Mouse (Mus musculus): ENCODE data around the gene Slco1b2. TPM values are rescaled to one million over a fixed set of nuclear protein-coding genes. Genes with fewer than 3 reads are reported as not detected.
"Not testable (repeated sequence)": the region's sequence is repeated elsewhere in the genome, so short reads cannot be mapped to it uniquely, and the experiment has no call there.

Gene Slco1b2
- polyA plus RNA-seq (2012; ENCODE audit: insufficient read depth, insufficient read length, missing spikeins), result not detected in 2 replicates

DNA sequence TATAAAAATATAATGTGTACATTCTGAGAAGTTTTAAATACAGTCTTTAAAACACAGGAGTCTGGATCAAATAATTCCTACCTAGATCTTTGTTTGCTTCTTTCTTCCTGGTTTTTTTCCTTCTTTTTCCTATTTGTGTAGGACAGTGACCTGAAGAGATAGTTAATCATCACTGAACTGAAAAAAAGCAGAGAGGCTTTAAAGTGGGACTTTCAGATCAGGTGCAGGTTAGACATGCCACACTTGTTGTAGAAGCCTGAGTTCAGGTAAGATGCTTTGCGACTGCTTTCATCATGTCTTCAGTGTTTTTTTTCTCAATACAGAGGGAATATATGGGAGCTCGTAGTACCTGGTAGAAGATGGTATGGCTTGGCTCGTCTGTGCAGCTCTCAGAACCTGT, at the start of gene Slco1b2:
Gene Slco1b2 (plus strand): TSS at position 228 of the 400 bp plus-strand sequence.
- TF ChIP-seq POLR2A (IDR thresholded peaks at IDR 0.05; ENCODE audit: borderline replicate concordance, low read depth, low read length) (no peak), CTCF (IDR thresholded peaks at IDR 0.05; ENCODE audit: low read depth, low read length) (no peak)
- H3K27ac ChIP-seq (ENCODE audit: insufficient read depth, low read depth, low read length), result no peak within 1 kb of the TSS
- H3K4me3 ChIP-seq (ENCODE audit: insufficient read depth, low read length), result no peak within 1 kb of the TSS
- no peaks in the 10 kb centered on the region for H3K4me1 ChIP-seq (ENCODE audit: control insufficient read depth, insufficient read depth, low read length)

DNA sequence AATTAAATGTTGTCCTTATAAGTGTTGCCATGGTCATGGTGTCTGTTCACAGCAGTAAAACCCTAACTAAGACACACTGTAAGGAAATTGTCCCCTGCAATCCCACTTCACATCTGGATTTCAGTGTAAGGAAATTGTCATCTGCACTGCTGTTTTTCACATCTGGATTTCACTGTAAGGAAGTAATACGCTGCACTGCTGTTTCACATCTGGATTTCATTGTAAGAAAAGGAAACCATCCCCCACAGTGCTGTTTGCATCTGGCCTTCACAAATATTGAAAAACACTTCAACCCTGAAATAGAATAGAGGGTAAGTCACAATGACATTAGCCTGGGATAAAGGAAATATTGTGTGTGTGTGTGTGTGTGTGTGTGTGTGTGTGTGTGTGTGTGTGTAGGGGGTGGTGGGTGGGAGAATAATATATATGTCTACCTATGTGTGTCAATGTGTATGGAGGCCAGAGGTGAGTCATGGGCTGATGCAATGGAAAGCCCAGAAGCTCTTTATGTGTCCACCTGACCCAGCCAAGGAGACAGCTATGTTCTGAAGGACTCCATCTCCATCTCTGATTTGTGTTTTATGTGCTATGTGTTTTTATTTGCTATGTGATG, 44.4 kb upstream of the Slco1b2 start:
- Histone ChIP-seq H3K27ac (ENCODE audit: insufficient read depth, low read depth, low read length) (no peak overlapping the region), H3K4me1 (ENCODE audit: control insufficient read depth, insufficient read depth, low read length) (no peaks in the 10 kb centered on the region), H3K4me3 (ENCODE audit: insufficient read depth, low read length) (no peak overlapping the region)
- TF ChIP-seq CTCF (IDR thresholded peaks at IDR 0.05; ENCODE audit: low read depth, low read length), result no peak
- no peak for TF ChIP-seq POLR2A (IDR thresholded peaks at IDR 0.05; ENCODE audit: borderline replicate concordance, low read depth, low read length)

DNA sequence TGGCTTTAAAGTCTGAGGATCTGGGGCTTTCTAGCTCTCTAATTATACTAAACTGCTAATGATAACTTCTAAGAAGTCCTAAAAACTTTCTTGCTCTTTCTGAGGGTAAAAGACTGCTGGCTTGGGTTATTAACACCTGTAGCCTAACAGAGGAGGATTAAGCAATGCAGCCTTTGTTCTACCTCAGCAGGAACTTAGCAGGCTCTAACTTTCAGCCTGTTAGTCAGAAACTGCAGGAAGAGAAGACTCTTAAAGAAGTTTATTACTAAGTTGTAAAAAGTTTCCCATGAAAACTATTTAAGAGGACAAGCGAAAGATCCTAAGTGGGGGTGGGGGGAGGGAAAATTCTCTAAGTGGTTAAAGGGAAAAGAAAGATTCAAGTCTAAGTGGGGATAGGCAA, 39.3 kb upstream of the Slco1b2 start:
- no peak overlapping the region for H3K4me3 ChIP-seq (ENCODE audit: insufficient read depth, low read length)
- no peaks in the 10 kb centered on the region for H3K4me1 ChIP-seq (ENCODE audit: control insufficient read depth, insufficient read depth, low read length)
- no peak overlapping the region for H3K27ac ChIP-seq (ENCODE audit: insufficient read depth, low read depth, low read length)
- no peak for TF ChIP-seq POLR2A (IDR thresholded peaks at IDR 0.05; ENCODE audit: borderline replicate concordance, low read depth, low read length)
- TF ChIP-seq CTCF (IDR thresholded peaks at IDR 0.05; ENCODE audit: low read depth, low read length), result no peak

DNA sequence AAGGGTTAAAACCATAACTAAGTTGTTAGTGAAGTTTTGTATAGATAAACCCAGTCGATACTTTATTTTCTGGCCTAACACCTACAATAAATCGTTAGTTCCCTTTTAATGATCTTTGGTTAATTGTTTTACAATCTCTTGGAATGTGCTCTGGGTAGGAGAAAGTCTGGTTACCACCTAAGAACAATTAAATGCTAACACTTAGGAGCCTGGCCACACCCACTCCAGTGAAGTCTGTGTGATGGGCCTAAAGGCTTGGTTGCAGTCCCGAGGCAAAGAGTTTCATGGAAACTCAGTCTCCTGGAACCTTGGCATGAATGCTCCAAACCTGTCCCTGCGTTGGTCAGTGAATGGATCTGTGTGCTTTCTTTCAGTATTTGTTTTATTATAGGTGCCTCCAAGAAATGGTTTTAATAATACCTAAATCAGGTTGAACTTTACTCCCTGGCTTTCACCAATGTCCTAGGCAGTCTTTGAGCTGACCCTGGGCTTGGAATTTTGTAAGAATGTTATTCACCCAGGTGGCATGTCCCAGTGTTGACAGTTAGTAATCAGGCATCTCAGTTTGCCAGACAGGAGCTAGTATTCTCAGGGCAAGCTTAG, 38.6 kb upstream of the Slco1b2 start:
- not testable (repeated sequence) for H3K27ac ChIP-seq (ENCODE audit: insufficient read depth, low read depth, low read length); H3K4me1 ChIP-seq (ENCODE audit: control insufficient read depth, insufficient read depth, low read length); H3K4me3 ChIP-seq (ENCODE audit: insufficient read depth, low read length)

DNA sequence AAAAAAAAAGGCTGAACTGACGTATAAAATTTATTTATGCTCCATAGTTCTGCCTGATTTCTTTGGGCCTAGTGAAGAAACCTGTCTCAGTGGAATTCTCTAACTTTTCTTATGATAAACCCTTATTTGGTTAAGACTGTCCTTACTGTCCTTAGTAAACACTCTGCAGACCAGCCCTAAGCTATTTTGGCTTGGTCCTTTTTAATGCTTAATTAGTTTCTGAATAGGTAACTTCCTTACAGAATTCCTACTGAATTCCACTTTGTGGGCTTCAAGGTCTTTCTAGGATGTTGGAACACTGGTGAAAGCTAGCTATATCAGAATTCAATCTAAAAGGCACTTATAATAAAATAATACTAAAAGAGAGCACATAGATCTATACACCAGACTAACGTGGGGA, 33.2 kb upstream of the Slco1b2 start:
- H3K4me3 ChIP-seq (ENCODE audit: insufficient read depth, low read length), result no peak overlapping the region
- H3K4me1 ChIP-seq (ENCODE audit: control insufficient read depth, insufficient read depth, low read length), result no peaks in the 10 kb centered on the region
- H3K27ac ChIP-seq (ENCODE audit: insufficient read depth, low read depth, low read length), result no peak overlapping the region
- TF ChIP-seq POLR2A (IDR thresholded peaks at IDR 0.05; ENCODE audit: borderline replicate concordance, low read depth, low read length), result no peak
- no peak for TF ChIP-seq CTCF (IDR thresholded peaks at IDR 0.05; ENCODE audit: low read depth, low read length)

DNA sequence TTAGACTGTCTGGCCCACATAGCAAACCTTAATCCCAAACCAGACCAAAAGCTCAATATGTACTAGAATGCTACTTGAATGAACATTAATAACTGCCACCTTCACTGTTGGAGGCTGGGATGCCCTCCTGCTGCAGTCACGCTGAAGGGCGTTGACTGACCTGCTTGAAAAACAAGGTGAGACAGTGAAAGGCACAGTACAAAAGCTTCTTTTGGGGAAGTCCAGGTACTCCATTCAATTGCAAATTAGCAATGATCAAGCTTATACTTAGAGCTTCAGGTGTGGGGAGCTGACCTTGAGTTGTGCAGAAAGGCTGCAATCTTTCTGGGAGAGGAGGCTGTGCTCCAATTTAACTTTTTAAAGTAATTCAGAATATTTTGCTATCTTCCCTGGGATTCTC, 32.3 kb upstream of the Slco1b2 start:
- TF ChIP-seq POLR2A (IDR thresholded peaks at IDR 0.05; ENCODE audit: borderline replicate concordance, low read depth, low read length) (no peak), CTCF (IDR thresholded peaks at IDR 0.05; ENCODE audit: low read depth, low read length) (no peak)
- Histone ChIP-seq H3K27ac (ENCODE audit: insufficient read depth, low read depth, low read length) (no peak overlapping the region), H3K4me1 (ENCODE audit: control insufficient read depth, insufficient read depth, low read length) (no peaks in the 10 kb centered on the region), H3K4me3 (ENCODE audit: insufficient read depth, low read length) (no peak overlapping the region)

DNA sequence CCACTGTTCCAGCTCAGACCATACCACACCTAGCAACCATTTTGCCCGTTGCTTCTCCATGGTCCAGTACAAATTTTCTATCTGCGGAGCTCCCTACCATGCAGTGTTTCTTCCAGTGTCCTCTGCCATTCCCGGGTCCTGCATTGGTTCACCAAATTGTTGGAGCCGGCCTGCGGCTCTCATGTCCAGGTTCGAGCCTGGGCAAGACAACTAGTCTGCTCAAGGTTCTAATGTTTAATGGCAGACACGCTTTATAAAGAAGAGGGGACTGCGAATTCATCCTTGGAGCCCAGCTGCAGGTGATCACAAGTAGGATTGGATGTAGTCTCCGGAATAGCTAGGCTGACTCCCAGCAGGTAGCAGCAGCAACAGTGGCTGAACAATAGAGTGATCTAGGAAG, 28.4 kb upstream of the Slco1b2 start:
- H3K27ac ChIP-seq (ENCODE audit: insufficient read depth, low read depth, low read length), result no peak overlapping the region
- no peaks in the 10 kb centered on the region for H3K4me1 ChIP-seq (ENCODE audit: control insufficient read depth, insufficient read depth, low read length)
- no peak for TF ChIP-seq POLR2A (IDR thresholded peaks at IDR 0.05; ENCODE audit: borderline replicate concordance, low read depth, low read length)
- no peak for TF ChIP-seq CTCF (IDR thresholded peaks at IDR 0.05; ENCODE audit: low read depth, low read length)
- H3K4me3 ChIP-seq (ENCODE audit: insufficient read depth, low read length), result no peak overlapping the region

DNA sequence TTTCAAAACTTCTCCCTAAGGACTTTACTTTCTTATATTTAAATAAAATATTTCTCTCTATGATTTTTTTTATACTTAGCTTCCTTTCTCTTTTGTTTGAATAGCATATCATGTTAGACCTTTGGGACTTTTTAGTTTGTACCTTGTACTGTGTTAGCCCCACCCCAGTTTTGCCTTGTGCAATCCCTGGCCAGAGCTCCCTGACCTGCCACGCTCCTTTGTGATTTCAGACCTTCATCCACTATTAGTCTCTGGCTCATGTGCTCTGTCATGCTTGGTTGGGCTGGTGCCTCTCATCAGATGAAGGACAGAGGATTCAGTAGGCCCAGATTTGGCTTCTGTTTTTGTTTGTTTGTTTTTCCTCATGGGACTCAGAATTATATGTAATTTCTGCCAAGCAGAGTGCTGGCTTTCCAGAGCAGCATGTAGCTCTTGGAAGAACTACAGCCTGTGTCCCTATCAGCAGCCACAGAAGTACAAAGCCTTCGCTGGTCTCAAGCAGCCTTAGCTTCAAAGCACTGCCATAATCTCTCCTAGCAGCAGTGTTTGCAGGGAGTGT, 18.5 kb upstream of the Slco1b2 start:
- no peak overlapping the region for H3K27ac ChIP-seq (ENCODE audit: insufficient read depth, low read depth, low read length)
- H3K4me1 ChIP-seq (ENCODE audit: control insufficient read depth, insufficient read depth, low read length), result no peaks in the 10 kb centered on the region
- TF ChIP-seq CTCF (IDR thresholded peaks at IDR 0.05; ENCODE audit: low read depth, low read length), result no peak
- no peak for TF ChIP-seq POLR2A (IDR thresholded peaks at IDR 0.05; ENCODE audit: borderline replicate concordance, low read depth, low read length)
- no peak overlapping the region for H3K4me3 ChIP-seq (ENCODE audit: insufficient read depth, low read length)

DNA sequence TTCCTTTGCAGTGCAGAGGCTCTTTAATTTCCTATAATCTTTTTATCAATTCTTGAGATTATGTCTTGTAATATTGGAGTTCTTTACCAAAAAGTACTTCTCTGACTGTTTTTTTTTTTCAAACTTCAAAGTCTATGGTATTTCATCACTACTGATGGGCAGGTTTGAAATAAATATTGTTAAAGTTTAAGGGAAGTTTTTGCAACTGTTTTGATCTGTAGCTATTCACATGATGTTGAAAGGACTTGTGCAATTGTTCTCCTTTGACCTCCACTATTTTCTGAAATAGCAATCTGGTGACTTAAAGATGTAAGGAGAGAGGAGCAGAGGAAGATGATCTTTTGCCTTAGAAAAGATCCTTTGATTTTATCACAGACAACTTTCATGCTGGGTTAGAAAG, 15.3 kb upstream of the Slco1b2 start:
- no peaks in the 10 kb centered on the region for H3K4me1 ChIP-seq (ENCODE audit: control insufficient read depth, insufficient read depth, low read length)
- H3K27ac ChIP-seq (ENCODE audit: insufficient read depth, low read depth, low read length), result no peak overlapping the region
- TF ChIP-seq POLR2A (IDR thresholded peaks at IDR 0.05; ENCODE audit: borderline replicate concordance, low read depth, low read length), result no peak
- no peak for TF ChIP-seq CTCF (IDR thresholded peaks at IDR 0.05; ENCODE audit: low read depth, low read length)
- no peak overlapping the region for H3K4me3 ChIP-seq (ENCODE audit: insufficient read depth, low read length)

DNA sequence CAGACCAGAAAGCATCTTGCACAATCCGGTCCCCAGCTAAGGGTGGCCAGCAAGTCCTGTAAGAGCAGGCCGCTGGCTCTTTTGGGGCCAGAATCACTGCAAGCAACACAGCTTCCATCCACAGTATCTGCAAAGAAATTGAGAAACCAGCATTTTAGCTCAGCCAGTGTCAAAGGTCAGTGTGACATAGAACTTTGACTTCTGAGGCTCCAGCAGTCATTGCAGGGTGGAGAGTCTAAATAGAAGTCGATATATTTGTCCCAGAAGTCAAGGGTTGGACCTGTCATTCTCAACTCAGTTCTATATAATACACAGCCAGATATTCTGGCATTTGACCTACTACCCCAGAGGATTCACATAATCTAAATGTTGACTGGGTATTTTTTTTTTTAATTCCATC, 14.0 kb upstream of the Slco1b2 start:
- no peak overlapping the region for H3K27ac ChIP-seq (ENCODE audit: insufficient read depth, low read depth, low read length)
- no peaks in the 10 kb centered on the region for H3K4me1 ChIP-seq (ENCODE audit: control insufficient read depth, insufficient read depth, low read length)
- H3K4me3 ChIP-seq (ENCODE audit: insufficient read depth, low read length), result no peak overlapping the region
- no peak for TF ChIP-seq CTCF (IDR thresholded peaks at IDR 0.05; ENCODE audit: low read depth, low read length)
- no peak for TF ChIP-seq POLR2A (IDR thresholded peaks at IDR 0.05; ENCODE audit: borderline replicate concordance, low read depth, low read length)

Data from bone marrow macrophage, adult 2 months (primary cell).